8 mouse cellular contexts compared by ENCODE assay signal in genomic region chr2:29251095-29252058, GRCm38 (mm10). TPM values are rescaled to one million over a fixed set of nuclear protein-coding genes. Genes with fewer than 3 reads are reported as not detected.
DNase-seq lines count a peak whose midpoint lies in the region; ATAC-seq and TF ChIP-seq lines count a peak whose summit lies in the region.

No protein-coding gene starts in this region.

- H3K36me3 ChIP-seq in lung, embryonic 14.5 days (ENCODE audit: insufficient read depth): no peaks in the 10 kb centered on the region

- no peaks in the 10 kb centered on the region for H3K4me1 ChIP-seq in cortical plate, adult 2 months (ENCODE audit: control insufficient read depth, insufficient read depth, low read length)
- no peaks in the 10 kb centered on the region for H3K4me1 ChIP-seq in lung, embryonic 14.5 days (ENCODE audit: insufficient read depth)
- peaks cover 38% of the 10 kb centered on the region for H3K4me1 ChIP-seq in olfactory bulb, adult 2 months (ENCODE audit: control insufficient read depth, insufficient read depth, low read length)

- intact Hi-C loops in gastrocnemius, postnatal 14 days (cut with DNase I; ENCODE audit: low total_unique reads): no loop called here

- peak; percentile 63 for DNase-seq in adrenal gland, adult 2 months
- no peak for DNase-seq in adrenal gland, postnatal 4 days (ENCODE audit: low spot score in 2 of 2)
- DNase-seq in 416B (ENCODE audit: low read depth): peak; percentile 68
- DNase-seq in lung, embryonic 14.5 days: peak; percentile 46
- DNase-seq in gastrocnemius, postnatal 14 days: no peak

- H3K27me3 ChIP-seq in lung, embryonic 14.5 days (ENCODE audit: insufficient read depth, low read length): peaks cover 85% of the 10 kb centered on the region

- TF ChIP-seq POLR2A in cortical plate, adult 2 months (IDR thresholded peaks at IDR 0.05; ENCODE audit: extremely low read depth, insufficient read depth, low read length): no peak
- no peak for TF ChIP-seq POLR2A in olfactory bulb, adult 2 months (IDR thresholded peaks at IDR 0.05; ENCODE audit: insufficient read depth, low read depth, low read length)

- H3K9me3 ChIP-seq in lung, embryonic 14.5 days (ENCODE audit: low read depth, low read length): no peaks in the 10 kb centered on the region

- peak overlapping the region; percentile 53; the same call in 1 of the 2 replicates for H3K9ac ChIP-seq in lung, embryonic 14.5 days

- peak overlapping the region; percentile 52 for H3K4me3 ChIP-seq in cortical plate, adult 2 months (ENCODE audit: insufficient read depth, low read length)
- peak overlapping the region; percentile 58 for H3K4me3 ChIP-seq in lung, embryonic 14.5 days (ENCODE audit: low read depth, low read length)
- H3K4me3 ChIP-seq in olfactory bulb, adult 2 months (ENCODE audit: insufficient read depth, low read depth, low read length): peak overlapping the region; percentile 61

- WGBS in lung, embryonic 14.5 days: under 1% methylated on average over 61 of the region's 61 CpGs
- under 1% methylated on average over 61 of the region's 61 CpGs for WGBS in olfactory bulb, adult 2 months

- TF ChIP-seq CTCF in cortical plate, adult 2 months (IDR thresholded peaks at IDR 0.05; ENCODE audit: extremely low read depth, insufficient read depth, low read length): no peak
- TF ChIP-seq CTCF in lung, embryonic 14.5 days (IDR thresholded peaks at IDR 0.05; ENCODE audit: low read depth): no peak
- no peak for TF ChIP-seq CTCF in olfactory bulb, adult 2 months (IDR thresholded peaks at IDR 0.05; ENCODE audit: insufficient read depth, low read depth, low read length)

- ATAC-seq in hematopoietic stem cell, adult 5-6 weeks (replicated peaks in 1 of 2; ENCODE audit: insufficient read depth in 1 of 2, low FRiP score in 2 of 2, low TSS enrichment in 1 of 2, low read depth in 1 of 2, poor library complexity in 2 of 2, severe bottlenecking in 2 of 2): peak; percentile 15 to 23; a peak in 1 of 4 replicates
- no peak for ATAC-seq in lung, embryonic 14.5 days (ENCODE audit: insufficient read depth)

- H3K4me2 ChIP-seq in lung, embryonic 14.5 days: peak overlapping the region; percentile 99

- no peak overlapping the region for H3K27ac ChIP-seq in cortical plate, adult 2 months (ENCODE audit: insufficient read depth, low read length)
- H3K27ac ChIP-seq in lung, embryonic 14.5 days (ENCODE audit: low read depth): no peak overlapping the region
- H3K27ac ChIP-seq in olfactory bulb, adult 2 months (ENCODE audit: insufficient read depth, low read depth, low read length): no peak overlapping the region

RNA-seq across cellular contexts. Expression of gene Ntng2, which starts 1.4 kb away (rescaled TPM):
- 10 to 100 TPM; 36.0 to 55.7 TPM for total RNA-seq in adrenal gland, adult 2 months (2021)
- 190 and 200 TPM in 2 replicates for polyA plus RNA-seq in adrenal gland, adult 2 months (2012; rRNA removed)
- 10 to 100 TPM; 31.5 to 32.3 TPM for total RNA-seq in adrenal gland, postnatal 4 days (2021)
- 51.7 and 54.1 TPM in 2 replicates for polyA plus RNA-seq in cortical plate, adult 2 months (2012; rRNA removed)
- 2.4 and 3.3 TPM in 2 replicates for total RNA-seq in hematopoietic stem cell, adult 5-6 weeks (2017)
- 0.46 and 0.99 TPM in 2 replicates for polyA plus RNA-seq in lung, embryonic 14.5 days (2014; fragmentation: Nextera tagmentation; extraction: Ambion mirVana)
- not detected in 2 replicates for polyA plus RNA-seq in olfactory bulb, adult 2 months (2012; ENCODE audit: insufficient read depth, insufficient read length, low replicate concordance, missing spikeins)
- total RNA-seq in gastrocnemius, postnatal 14 days (2021): 10 to 100 TPM; 24.2 to 28.2 TPM

Comparison
In these comparisons a context has a peak if more than half of its experiments do, and no peak if none do; other contexts are left out.
1. DNase-seq: peak in adrenal gland, adult 2 months (single experiment), 416B (single experiment) and lung, embryonic 14.5 days (single experiment); none in adrenal gland, postnatal 4 days (0 of 2) and gastrocnemius, postnatal 14 days (single experiment).
2. Peak in every context shown above with its lines, with median percentiles within 50 percentile points of each other: H3K4me3 ChIP-seq.